Mouse (Mus musculus) midbrain, embryonic 11.5 days (tissue): ENCODE measurements around the gene Sh3bp2. TPM values are rescaled to one million over a fixed set of nuclear protein-coding genes. Genes with fewer than 3 reads are reported as not detected.
"Not testable (repeated sequence)": the region's sequence is repeated elsewhere in the genome, so short reads cannot be mapped to it uniquely, and the experiment has no call there.

Experiments
- ATAC-seq: fragments of 200-750 bp; cut with Nextera tagmentation; 2 replicates; pipeline ENCODE4 v1.8.0; 2017; ENCODE audit warnings: moderate TSS enrichment, moderate library complexity; ENCODE audit not compliant: low FRiP score
- DNase-seq: peaks from one replicate; pipeline ENCODE4 v3.0.0; 2015; ENCODE audit warnings: low spot score; ENCODE audit errors: missing footprints
- H3K27ac ChIP-seq: fragments of 300-500 bp; sonication (generic); 2 replicates; pipeline ENCODE4 v1.5.1; 2014; ENCODE audit warnings: low read depth, low read length
- H3K27me3 ChIP-seq: fragments of 300-500 bp; sonication (generic); 2 replicates; pipeline ENCODE4 v1.6.1; 2014; ENCODE audit warnings: mild to moderate bottlenecking, low read length, moderate library complexity, mixed read lengths; ENCODE audit not compliant: control insufficient read depth, insufficient read depth
- H3K36me3 ChIP-seq: fragments of 300-500 bp; sonication (generic); 2 replicates; pipeline ENCODE4 v1.6.1; 2014; ENCODE audit warnings: mild to moderate bottlenecking, low read length, moderate library complexity, mixed read lengths; ENCODE audit not compliant: control insufficient read depth, insufficient read depth
- H3K4me1 ChIP-seq: fragments of 300-500 bp; sonication (generic); 2 replicates; pipeline ENCODE4 v1.6.1; 2014; ENCODE audit warnings: low read length; ENCODE audit not compliant: control insufficient read depth, insufficient read depth
- H3K4me2 ChIP-seq: fragments of 300-500 bp; sonication (generic); 2 replicates; pipeline ENCODE4 v1.6.1; 2014; ENCODE audit warnings: mild to moderate bottlenecking, moderate library complexity
- H3K4me3 ChIP-seq: fragments of 300-500 bp; sonication (generic); 2 replicates; pipeline ENCODE4 v1.5.1; 2014; ENCODE audit warnings: low read depth, low read length
- H3K9ac ChIP-seq: fragments of 300-500 bp; sonication (generic); 2 replicates; pipeline ENCODE4 v1.6.1; 2014; ENCODE audit warnings: low read length
- H3K9me3 ChIP-seq: fragments of 300-500 bp; sonication (generic); 2 replicates; pipeline ENCODE4 v1.6.1; 2016; ENCODE audit warnings: low read length; ENCODE audit not compliant: control insufficient read depth
- WGBS: fragments of 180-500 bp; shearing (Covaris S2); extraction: QIAGEN DNeasy Blood & Tissue Kit; methylation state at CpG from one replicate; pipeline ENCODE4 v1.1.7; 2014; 5-methylcytosine and 5-hydroxymethylcytosine counted together
- polyA plus RNA-seq: library from polyadenylated mRNA; unstranded; fragments of >200 nt; fragmentation: Nextera tagmentation; extraction: Ambion mirVana; gene quantifications from 2 replicates; pipeline ENCODE4 v1.2.1, GENCODE M21; 2014

Gene Sh3bp2
- polyA plus RNA-seq, 1 experiment from 2014 or later = 12.4 TPM

DNA sequence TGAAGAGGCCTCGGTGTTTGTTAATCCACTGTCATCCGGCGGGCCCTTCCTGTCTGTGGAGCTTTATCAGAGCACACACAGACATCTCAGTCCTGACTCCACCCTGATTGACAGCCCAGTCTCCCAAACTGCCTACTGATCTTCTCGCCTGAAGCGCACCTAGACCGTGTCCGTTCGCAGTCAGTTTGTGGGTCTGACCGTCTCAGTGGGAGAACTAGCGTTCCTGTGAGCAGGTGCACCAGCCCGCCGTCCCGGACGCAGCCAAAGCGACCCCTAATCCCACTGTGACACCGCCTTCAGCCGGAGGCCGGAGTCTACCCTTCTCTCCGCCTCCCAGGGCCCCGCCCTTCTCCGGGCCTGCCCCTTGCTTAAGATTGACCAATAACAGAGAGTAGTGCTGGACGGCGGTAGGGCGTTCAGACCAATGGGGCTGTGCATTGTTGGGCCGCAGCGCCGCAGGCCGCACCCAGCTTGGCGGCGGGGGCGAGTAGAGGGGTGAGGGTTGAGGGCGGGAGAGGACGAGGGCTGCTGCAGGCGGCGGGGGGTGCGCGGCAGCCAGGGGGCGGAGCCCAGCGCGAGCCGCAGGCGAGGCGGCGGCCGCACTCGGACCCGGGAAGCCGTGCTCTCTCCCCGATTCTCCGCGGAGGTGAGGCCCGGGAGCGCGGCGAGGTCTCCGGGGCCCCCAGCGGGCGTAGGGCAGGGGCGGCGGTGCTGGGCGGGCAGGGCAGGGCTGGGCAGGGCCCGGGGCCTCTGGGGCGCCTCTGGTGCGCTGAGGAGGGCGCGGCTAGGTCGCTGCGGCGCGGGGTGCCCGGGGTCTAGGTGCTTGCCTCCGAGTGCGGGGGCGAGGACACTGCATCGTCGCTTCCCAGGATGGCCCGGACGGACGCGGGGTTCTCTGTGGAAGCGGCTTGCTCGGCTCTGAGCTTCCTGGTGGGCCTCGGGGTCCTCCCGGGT, 47.9 kb downstream of the Sh3bp2 start, which contains the start of gene Add1:
Gene Add1 (plus strand): TSS at position 397 of the 954 bp plus-strand sequence.
- H3K27ac ChIP-seq = peak within 1 kb of the TSS; percentile 88
- ATAC-seq (peak; percentile 100), DNase-seq (peak; percentile 100)
- no peaks in the 10 kb centered on the region for H3K9me3 ChIP-seq
- no peaks in the 10 kb centered on the region for H3K36me3 ChIP-seq
- peak within 1 kb of the TSS; percentile 95 for H3K4me3 ChIP-seq
- H3K9ac ChIP-seq = peak within 1 kb of the TSS; percentile 97
- H3K4me2 ChIP-seq = peak within 1 kb of the TSS; percentile 73
- H3K27me3 ChIP-seq = no peaks in the 10 kb centered on the region
- under 1% methylated on average over 61 of the region's 84 CpGs for WGBS
- H3K4me1 ChIP-seq = peaks cover 14% of the 10 kb centered on the region

GRCm38 (mm10) chr5:34574721-34575120, 49.1 kb downstream of the Sh3bp2 start:
- H3K27ac ChIP-seq = no peak overlapping the region
- 50% methylated on average over 10 of the region's 10 CpGs for WGBS

GRCm38 (mm10) chr5:34576286-34576685, 50.6 kb downstream of the Sh3bp2 start:
- H3K9me3 ChIP-seq = no peaks in the 10 kb centered on the region
- DNase-seq (no peak), ATAC-seq (no peak)
- H3K4me2 ChIP-seq = no peak overlapping the region
- no peak overlapping the region for H3K9ac ChIP-seq
- H3K4me1 ChIP-seq = peaks cover 14% of the 10 kb centered on the region
- no peaks in the 10 kb centered on the region for H3K27me3 ChIP-seq
- WGBS = 92% methylated on average over 1 of the region's 1 CpGs
- H3K4me3 ChIP-seq = no peak overlapping the region
- H3K27ac ChIP-seq = no peak overlapping the region
- no peaks in the 10 kb centered on the region for H3K36me3 ChIP-seq

More at GRCm38 (mm10) chr5:34574721-34575120, 49.1 kb downstream of the Sh3bp2 start:
- Histone ChIP-seq H3K9ac (peak overlapping the region; percentile 97), H3K4me3 (peak overlapping the region; percentile 95), H3K36me3 (no peaks in the 10 kb centered on the region), H3K27me3 (no peaks in the 10 kb centered on the region), H3K4me1 (peaks cover 14% of the 10 kb centered on the region), H3K9me3 (no peaks in the 10 kb centered on the region), H3K4me2 (peak overlapping the region; percentile 73)
- ATAC-seq (no peak), DNase-seq (no peak)

GRCm38 (mm10) chr5:34578038-34578655, 52.5 kb downstream of the Sh3bp2 start:
- 95% methylated on average over 7 of the region's 7 CpGs for WGBS
- Histone ChIP-seq H3K27me3 (no peaks in the 10 kb centered on the region), H3K4me3 (no peak overlapping the region), H3K27ac (no peak overlapping the region), H3K4me1 (peaks cover 12% of the 10 kb centered on the region), H3K4me2 (no peak overlapping the region), H3K9ac (no peak overlapping the region), H3K9me3 (no peaks in the 10 kb centered on the region), H3K36me3 (no peaks in the 10 kb centered on the region)
- ATAC-seq (no peak), DNase-seq (no peak)

DNA sequence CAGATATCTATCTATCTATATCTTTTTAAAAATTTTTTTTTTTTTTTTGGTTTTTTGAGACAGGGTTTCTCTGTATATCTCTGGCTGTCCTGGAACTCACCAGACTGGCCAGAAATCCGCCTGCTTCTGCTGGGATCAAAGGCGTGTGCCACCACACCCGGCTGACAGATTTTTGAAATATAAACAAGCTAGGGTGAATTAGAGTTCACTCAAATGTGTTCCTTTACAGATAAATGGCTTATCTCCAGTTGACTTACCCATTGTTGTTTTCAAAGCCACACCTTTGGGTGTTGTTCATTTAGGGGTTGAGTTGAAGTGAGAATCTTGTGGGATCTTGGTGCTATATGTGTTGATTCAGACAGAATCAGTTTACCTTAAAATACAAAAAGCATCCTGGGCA, 53.7 kb downstream of the Sh3bp2 start:
- no peak for DNase-seq
- no peak for ATAC-seq
- Histone ChIP-seq H3K27ac (no peak overlapping the region), H3K4me1 (peaks cover 12% of the 10 kb centered on the region), H3K9ac (no peak overlapping the region), H3K4me2 (no peak overlapping the region), H3K36me3 (no peaks in the 10 kb centered on the region), H3K27me3 (no peaks in the 10 kb centered on the region), H3K9me3 (no peaks in the 10 kb centered on the region), H3K4me3 (no peak overlapping the region)
- WGBS = 86% methylated on average over 3 of the region's 3 CpGs

DNA sequence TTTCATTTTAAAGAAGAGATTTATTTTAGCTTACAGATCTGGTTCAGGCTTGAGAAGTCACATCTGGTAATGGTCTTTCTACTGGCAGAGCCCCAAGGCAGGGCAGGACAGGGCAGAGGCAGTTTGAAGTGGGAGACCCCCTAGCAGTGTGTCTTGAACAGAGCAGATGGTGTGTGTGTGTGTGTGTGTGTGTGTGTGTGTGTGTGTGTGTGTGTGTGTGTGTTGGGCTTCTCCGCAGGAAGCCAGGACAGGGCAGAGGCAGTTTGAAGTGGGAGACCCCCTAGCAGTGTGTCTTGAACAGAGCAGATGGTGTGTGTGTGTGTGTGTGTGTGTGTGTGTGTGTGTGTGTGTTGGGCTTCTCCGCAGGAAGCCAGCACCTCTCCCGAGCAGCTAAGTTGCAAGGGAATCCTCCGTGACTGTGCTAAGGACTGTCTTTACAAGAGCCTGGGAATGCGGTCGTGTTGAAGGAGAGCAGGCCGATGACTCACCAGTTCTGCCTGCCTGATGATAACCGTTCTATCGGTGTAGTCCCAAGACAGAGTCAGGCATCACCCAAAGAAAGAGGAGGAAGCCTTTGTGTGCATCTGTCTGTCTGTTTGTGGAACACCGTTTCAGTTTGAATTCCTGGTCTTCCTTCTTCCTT, 56.2 kb downstream of the Sh3bp2 start:
- 54% methylated on average over 10 of the region's 10 CpGs for whole genome bisulfite sequencing
- H3K9me3 ChIP-seq, H3K4me1 ChIP-seq, DNase-seq, H3K27me3 ChIP-seq, H3K27ac ChIP-seq, ATAC-seq, H3K9ac ChIP-seq, H3K4me3 ChIP-seq, H3K36me3 ChIP-seq, H3K4me2 ChIP-seq: not testable (repeated sequence)

DNA sequence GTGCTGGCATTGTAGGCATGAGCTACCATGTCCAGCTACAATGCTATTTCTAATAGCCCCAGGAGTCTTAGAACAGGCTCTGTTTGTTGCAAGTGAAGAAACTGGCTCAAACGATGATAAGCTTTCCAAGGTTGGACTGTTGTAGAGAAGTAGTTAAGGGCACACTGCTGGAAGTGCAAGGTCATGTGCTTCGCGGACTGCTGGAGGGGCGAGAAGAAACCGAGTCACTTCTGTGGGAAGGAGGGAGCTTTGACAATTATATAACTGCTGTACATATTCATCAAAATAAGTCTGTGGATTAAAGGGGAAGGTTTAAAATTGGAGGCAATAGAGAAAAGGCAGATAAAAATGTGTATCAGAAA, 56.7 kb downstream of the Sh3bp2 start:
- 82% methylated on average over 5 of the region's 5 CpGs for WGBS
- H3K36me3 ChIP-seq = no peaks in the 10 kb centered on the region
- no peak overlapping the region for H3K27ac ChIP-seq
- DNase-seq (no peak), ATAC-seq (no peak)
- H3K4me3 ChIP-seq = no peak overlapping the region
- H3K9ac ChIP-seq = no peak overlapping the region
- no peaks in the 10 kb centered on the region for H3K9me3 ChIP-seq
- peaks cover 5% of the 10 kb centered on the region for H3K4me1 ChIP-seq
- no peaks in the 10 kb centered on the region for H3K27me3 ChIP-seq
- H3K4me2 ChIP-seq = no peak overlapping the region

GRCm38 (mm10) chr5:34585216-34585615, 59.6 kb downstream of the Sh3bp2 start:
- Histone ChIP-seq H3K4me1 (peaks cover 12% of the 10 kb centered on the region), H3K27ac (no peak overlapping the region), H3K9me3 (no peaks in the 10 kb centered on the region), H3K9ac (no peak overlapping the region), H3K4me2 (no peak overlapping the region), H3K36me3 (no peaks in the 10 kb centered on the region), H3K4me3 (no peak overlapping the region), H3K27me3 (no peaks in the 10 kb centered on the region)
- no peak for DNase-seq
- WGBS = 63% methylated on average over 5 of the region's 5 CpGs
- ATAC-seq = no peak

GRCm38 (mm10) chr5:34587881-34588280, 62.2 kb downstream of the Sh3bp2 start:
- Histone ChIP-seq H3K9me3 (no peaks in the 10 kb centered on the region), H3K4me1 (peaks cover 20% of the 10 kb centered on the region), H3K27me3 (no peaks in the 10 kb centered on the region), H3K36me3 (no peaks in the 10 kb centered on the region), H3K4me2 (no peak overlapping the region), H3K27ac (no peak overlapping the region), H3K4me3 (no peak overlapping the region), H3K9ac (no peak overlapping the region)
- ATAC-seq (no peak), DNase-seq (no peak)
- WGBS = 66% methylated on average over 5 of the region's 5 CpGs
